Mouse (Mus musculus): Measurements from ENCODE around the gene Mmp14. TPM values are rescaled to one million over a fixed set of nuclear protein-coding genes. Genes with fewer than 3 reads are reported as not detected.
A peak's percentile ranks its signal among the peaks of the same experiment; 100 is the strongest.

Gene Mmp14
- total RNA-seq, 2 experiments from 2014 or later = 7.9 to 14.8 TPM

GRCm38 (mm10) chr14:54412000-54412576 lies 19.3 kb upstream of the Mmp14 start:
- DNase-seq (ENCODE audit: low spot score in 2 of 2) = no peak
- intact Hi-C loops (cut with DNase I) = loop anchor here (2.0 to 5.0 kb wide), 3 partner anchors 35 to 175 kb away; partner anchors contain the start of genes Abhd4 and Dad1

DNA sequence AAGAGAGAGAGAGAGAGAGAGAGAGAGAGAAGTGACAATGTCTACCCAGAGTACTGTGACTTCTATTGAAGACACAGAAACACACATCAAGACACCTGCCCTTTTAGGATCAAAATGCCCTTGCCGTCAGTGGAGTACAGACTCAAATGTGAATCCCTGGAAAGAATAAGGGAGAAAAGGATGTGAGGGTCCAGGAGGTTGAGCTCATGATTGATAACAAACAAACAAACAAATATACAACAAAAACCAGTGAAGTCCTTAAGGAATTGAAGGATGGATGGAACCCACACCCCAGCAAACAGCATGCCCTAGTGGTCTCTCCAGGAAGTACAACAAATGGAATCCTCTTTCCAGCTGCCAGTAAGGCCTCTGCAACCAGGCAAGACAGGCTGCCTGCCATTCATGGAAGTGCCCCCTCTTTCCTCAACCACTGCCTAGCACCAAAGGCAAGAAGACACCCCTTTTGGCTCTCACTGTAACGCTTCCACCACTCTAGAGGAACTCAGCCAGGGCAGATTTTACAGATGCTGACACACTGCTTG lies 18.7 kb upstream of the Mmp14 start:
- DNase-seq (ENCODE audit: low spot score in 2 of 2) = peak; percentile 45 to 62
- intact Hi-C loops (cut with DNase I) = loop anchor here (2.0 to 5.0 kb wide), 3 partner anchors 36 to 175 kb away; partner anchors contain the start of genes Abhd4 and Dad1

DNA sequence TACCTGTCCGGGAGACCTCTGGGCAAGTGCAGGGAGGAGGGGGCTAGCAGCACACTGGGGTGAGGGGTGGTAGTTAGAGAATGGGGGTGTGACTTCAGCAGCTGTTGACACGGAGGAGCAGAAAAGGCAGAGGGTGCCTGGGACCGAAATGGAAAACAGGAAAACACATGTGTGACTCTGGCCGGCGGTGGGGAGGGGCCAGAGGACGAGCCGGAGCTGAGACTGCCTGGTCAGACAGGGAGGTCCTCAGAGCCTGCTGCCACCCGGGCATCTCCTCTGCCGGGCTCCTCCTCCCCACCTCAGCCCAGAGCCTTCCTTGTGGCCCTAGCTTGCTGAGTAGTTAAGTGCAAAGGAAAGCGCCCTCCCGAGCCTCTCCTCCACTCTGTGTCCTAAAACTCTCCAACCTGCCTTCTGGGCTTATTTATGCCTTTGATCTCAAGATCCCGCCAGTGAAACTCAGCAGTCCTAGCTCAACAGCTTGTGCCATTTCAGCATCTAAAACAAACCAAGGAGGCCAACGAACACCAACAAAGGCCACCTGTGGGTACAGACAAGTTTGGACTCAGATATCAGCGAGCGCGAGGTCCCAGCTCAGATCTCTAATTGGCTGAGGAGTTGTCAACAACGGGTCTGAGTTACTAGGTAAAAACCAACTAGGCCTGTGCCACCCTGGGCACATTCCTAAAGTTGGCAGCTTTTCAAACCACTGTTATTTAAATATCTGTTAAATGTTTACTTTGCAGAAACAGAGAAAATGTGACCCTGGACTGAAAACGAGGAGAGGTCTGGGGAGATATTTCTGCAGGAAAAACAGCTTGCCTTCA lies 17.3 kb upstream of the Mmp14 start:
- no peak for DNase-seq (ENCODE audit: low spot score in 2 of 2)
- intact Hi-C loops (cut with DNase I) = loop anchor here (2.0 to 5.0 kb wide), 3 partner anchors 37 to 177 kb away; partner anchors contain the start of genes Abhd4 and Dad1

- DNase-seq (ENCODE audit: low spot score in 2 of 2) = no peak
- intact Hi-C loops (cut with DNase I) = no loop called here
Observed at GRCm38 (mm10) chr14:54415241-54416020, 16.0 kb upstream of the Mmp14 start.

- no peak for DNase-seq (ENCODE audit: low spot score in 2 of 2)
- intact Hi-C loops (cut with DNase I) = no loop called here
Observed at GRCm38 (mm10) chr14:54416229-54416775, 15.1 kb upstream of the Mmp14 start.

GRCm38 (mm10) chr14:54416830-54417229 lies 14.6 kb upstream of the Mmp14 start:
- intact Hi-C loops (cut with DNase I) = no loop called here
- DNase-seq (ENCODE audit: low spot score in 2 of 2) = no peak

DNA sequence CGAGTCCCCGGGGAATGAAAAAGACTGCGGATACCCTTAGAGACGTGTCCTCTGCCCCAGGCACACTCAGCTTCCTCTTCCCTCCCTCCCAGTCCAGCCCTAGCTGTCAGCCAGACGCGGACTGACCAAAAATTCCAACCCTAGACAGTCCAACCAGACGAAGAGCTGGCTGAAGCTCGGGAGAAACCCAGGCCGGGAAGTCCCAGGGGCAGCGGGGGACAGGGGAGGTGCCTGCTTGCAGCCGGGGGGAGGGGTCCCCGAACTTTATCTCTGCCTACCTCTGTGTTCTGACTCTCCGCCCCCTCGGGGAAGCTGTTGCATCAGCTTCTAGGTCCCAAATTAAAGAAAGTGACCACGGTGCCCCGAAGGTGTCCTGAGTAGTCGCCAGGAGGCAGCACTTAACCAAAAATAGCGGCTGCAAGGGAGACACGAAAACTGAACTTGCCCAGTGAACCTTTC lies 13.8 kb upstream of the Mmp14 start, which contains the start of gene Slc7a7:
Gene Slc7a7 (minus strand): TSS at position 158 of the 459 bp plus-strand sequence.
- DNase-seq (ENCODE audit: low spot score in 2 of 2) = no peak
- intact Hi-C loops (cut with DNase I) = no loop called here

DNA sequence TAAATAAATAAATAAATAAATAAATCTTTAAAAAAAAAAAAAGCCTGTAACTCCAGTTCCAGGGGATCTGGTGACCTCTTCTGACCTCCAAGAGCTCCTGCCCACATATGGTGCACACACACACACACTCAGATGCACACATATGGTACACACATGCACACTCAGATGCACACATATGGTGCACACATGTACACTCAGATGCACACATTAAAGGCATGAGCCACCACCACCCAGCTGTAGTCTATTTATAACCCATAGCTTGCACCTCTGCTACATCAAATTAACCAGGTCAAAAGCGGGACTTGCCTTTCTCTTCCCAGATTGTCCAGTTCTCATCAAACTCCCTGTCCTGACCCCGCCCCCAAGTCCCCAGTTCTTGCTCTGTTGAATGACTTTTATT lies 10.4 kb upstream of the Mmp14 start:
- DNase-seq (ENCODE audit: low spot score in 2 of 2) = no peak
- intact Hi-C loops (cut with DNase I) = no loop called here

- intact Hi-C loops (cut with DNase I) = no loop called here
- DNase-seq (ENCODE audit: low spot score in 2 of 2) = no peak
Observed at GRCm38 (mm10) chr14:54423406-54423805, 8.0 kb upstream of the Mmp14 start.

DNA sequence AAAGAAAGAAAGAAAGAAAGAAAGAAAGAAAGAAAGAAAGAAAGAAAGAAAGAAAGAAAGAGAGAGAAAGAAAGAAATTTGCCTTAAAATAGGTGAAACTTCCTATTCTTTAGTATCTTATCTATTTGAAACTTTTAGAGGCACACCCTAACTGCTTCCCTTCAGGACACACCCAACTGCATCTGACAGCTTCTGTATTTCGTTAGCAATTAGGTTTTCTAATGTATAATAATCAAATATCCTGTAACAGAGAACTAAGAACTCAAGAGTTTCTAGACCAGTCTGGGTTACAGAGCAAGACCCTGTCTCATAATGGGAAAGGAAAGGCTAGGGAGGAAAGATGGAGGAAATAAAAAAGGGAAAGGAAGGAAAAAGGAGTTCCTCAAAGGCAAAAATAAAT lies 6.8 kb upstream of the Mmp14 start:
- intact Hi-C loops (cut with DNase I) = loop anchor here (5.0 kb wide), 2 partner anchors 172 to 197 kb away; partner anchors contain the start of genes Abhd4 and Dad1
- no peak for DNase-seq (ENCODE audit: low spot score in 2 of 2)

- intact Hi-C loops (cut with DNase I) = loop anchor here (5.0 kb wide), 2 partner anchors 173 to 198 kb away; partner anchors contain the start of genes Abhd4 and Dad1
- DNase-seq (ENCODE audit: low spot score in 2 of 2) = no peak
Observed at GRCm38 (mm10) chr14:54425540-54425939, 5.9 kb upstream of the Mmp14 start.

DNA sequence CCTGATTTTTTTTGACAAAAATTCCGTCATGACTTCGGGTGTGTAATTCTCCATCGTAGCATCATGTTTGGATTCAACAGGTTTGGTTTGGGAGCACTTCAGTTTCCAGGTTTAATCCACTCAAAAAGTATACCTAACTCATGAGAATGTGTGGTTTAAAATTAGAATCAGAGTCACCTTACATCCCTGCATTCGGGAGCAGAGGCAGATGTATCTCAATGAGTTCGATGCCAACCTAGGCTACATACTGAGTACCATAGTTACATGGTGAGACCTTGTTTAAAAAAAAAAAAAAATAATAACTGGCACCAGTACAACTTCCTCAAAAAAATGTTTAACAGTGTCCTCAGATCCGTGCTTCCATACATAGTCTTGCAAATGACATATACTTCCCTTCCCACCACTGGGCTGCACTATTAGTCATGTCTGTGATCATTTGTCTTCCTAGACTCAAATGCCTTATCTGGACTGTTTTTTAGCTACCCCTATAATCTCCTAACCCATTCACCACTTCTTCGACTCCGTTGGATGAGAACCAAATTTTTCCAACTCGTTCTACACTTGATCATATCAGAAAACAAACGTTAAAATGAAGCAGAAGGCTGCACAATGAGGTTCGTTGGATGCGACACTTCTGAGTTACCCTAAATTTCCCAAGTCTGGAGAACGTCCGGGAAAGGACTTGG lies 5.3 kb upstream of the Mmp14 start:
- intact Hi-C loops (cut with DNase I) = loop anchor here (2.0 to 5.0 kb wide), 3 partner anchors 23 to 199 kb away; partner anchors contain the start of genes Abhd4 and Dad1
- no peak for DNase-seq (ENCODE audit: low spot score in 2 of 2)

- DNase-seq (ENCODE audit: low spot score in 2 of 2) = peak; percentile 94
- intact Hi-C loops (cut with DNase I) = loop anchor here (2.0 to 5.0 kb wide), 3 partner anchors 22 to 200 kb away; partner anchors contain the start of genes Abhd4 and Dad1
Observed at GRCm38 (mm10) chr14:54426689-54427398, 4.6 kb upstream of the Mmp14 start, which contains the start of gene Mrpl52. Gene Mrpl52 (plus strand): TSS chr14:54426909.

GRCm38 (mm10) chr14:54427696-54428095 lies 3.7 kb upstream of the Mmp14 start:
- intact Hi-C loops (cut with DNase I) = loop anchor here (2.0 to 5.0 kb wide), 3 partner anchors 21 to 200 kb away; partner anchors contain the start of genes Abhd4 and Dad1

GRCm38 (mm10) chr14:54428421-54428820 lies 3.0 kb upstream of the Mmp14 start:
- intact Hi-C loops (cut with DNase I) = loop anchor here (5.0 kb wide), 2 partner anchors 176 to 201 kb away; partner anchors contain the start of genes Abhd4 and Dad1
- no peak for DNase-seq (ENCODE audit: low spot score in 2 of 2)

More at GRCm38 (mm10) chr14:54427696-54428095, 3.7 kb upstream of the Mmp14 start:
- no peak for DNase-seq (ENCODE audit: low spot score in 2 of 2)

- DNase-seq (ENCODE audit: low spot score in 2 of 2) = no peak
- intact Hi-C loops (cut with DNase I) = loop anchor here (5.0 kb wide), 3 partner anchors 63 to 202 kb away; partner anchors contain the start of genes Abhd4 and Dad1
Observed at GRCm38 (mm10) chr14:54429332-54430093, 1.9 kb upstream of the Mmp14 start.

Data from left cerebral cortex, postnatal 25 days (tissue).